Mouse (Mus musculus) right cerebral cortex, postnatal 4 days (tissue): ENCODE measurements at regions not wholly inside any gene's neighbourhood (a gene's known extent, or its start where the extent isn't known, plus 50 kb on each side); places are given as distances from the start of the nearest gene placed in this dataset.

ENCODE experiments used
- DNase-seq: peaks from one replicate; pipeline ENCODE4 v3.0.0-alpha.2; 2022

DNA sequence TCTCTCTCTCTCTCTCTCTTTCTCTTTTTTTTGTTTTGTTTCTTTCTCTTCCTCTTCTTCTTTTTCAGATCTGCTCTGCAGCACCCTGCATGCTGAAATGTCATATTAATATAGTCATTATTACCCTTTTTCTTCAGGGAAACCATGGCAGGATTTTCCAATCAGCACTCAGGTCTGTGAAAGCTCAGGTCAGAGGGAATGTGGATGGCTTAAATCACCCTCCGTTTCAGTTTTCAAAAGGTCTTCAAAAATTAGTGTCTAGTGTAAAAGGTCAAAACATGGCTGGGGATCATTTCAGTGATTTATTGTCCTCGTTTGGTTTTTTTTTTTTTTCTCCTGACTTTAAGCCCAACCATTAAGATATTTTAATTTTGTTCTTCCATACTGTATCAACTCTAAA, 261.5 kb downstream of the Nr2f2 start:
- no peak for DNase-seq

DNA sequence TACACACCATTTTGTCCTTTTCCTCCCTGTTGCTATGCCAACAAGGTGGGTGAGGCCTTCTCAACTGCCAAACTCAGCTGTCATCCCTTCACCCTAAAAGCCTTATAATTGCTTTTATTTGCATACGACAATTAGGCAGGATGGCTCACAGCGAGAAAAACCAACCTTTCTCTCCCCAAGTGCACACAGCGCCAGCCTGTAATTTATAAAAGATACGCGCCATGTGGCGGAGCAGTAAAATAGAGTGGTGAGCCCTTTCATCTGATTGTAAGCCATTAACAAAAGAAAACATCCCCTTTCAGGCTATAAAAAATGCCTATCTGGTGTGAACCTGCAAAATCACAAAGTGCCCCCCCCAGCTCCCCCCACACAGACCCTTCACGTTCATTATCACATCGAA, 262.0 kb downstream of the Nr2f2 start:
- DNase-seq = no peak

DNA sequence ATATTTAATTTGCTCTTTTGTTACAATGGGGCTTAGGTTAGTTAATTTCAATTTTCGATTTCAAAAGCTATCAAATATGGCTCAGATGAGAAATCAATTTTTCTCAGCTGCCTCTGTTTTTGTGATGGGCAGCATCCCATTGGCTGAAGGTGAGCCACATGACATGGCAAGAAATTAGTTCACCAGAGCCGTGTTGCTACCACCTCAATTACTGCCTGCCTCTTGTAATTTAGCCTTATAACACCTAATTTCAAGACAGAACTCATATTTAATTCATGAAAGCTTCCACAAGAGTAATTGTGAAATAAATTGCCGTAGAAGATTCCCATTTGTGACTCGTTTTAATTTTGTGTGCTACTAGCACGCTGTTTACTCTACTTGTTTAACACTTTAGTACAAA, 262.9 kb downstream of the Nr2f2 start:
- no peak for DNase-seq

DNA sequence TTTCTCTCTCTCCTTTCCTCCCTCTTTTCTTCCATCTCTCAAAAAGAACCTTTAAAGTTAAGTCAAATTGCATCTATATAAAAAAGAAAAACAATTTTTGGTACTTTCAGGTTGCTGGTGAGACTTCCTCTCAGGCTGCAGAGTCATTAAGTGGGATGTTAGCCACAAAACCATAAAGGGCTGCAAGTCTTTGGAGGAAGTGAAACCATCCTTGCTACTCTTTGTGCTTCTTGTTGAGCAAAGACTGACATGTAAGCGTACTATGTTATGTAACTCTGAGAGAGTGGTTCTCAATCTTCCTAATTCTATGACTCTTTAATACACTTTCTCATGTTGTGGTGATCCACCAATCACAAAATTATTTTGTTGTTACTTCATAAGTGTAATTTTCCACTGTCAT, 267.5 kb downstream of the Nr2f2 start:
- DNase-seq = no peak

DNA sequence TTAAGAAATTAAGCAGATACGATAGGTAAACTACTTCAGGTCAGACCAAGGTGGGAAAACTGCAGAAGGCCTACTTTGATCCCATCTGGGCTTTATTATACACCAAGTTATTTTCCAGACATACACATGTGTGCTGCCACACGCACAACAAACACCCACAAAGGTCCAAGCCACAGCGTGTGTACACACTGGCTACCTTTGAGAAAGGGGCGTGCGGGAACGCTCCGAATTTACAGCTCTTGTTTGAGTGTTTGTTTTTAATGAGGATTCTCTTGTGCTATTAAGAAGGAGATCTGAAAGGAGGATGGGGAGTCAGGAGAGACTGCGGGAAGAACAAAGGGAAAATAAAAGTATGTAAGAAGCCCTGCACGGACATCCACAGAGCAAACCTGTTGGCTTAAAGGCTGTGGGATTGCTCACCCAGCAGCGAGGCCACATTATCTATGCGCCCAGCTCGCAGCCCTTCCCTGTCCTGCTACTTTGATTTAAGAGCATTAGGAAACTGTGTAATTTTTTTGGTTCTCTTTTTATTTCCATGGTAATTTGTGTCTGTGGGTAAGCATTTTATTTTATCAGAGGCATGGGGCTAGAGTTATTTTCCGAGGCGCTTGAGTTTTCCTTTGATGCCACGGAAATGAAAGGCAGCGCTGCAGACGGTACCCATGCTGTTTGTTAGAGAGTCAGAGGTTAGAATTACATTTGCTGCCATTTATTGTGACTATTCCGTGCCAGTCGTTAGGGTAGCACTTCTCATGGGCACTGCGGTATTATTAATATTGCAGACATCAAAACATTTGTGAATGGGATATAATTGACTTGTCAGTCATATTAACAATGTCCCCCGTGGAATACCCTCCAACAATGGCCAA, 272.4 kb downstream of the Nr2f2 start:
- no peak for DNase-seq

DNA sequence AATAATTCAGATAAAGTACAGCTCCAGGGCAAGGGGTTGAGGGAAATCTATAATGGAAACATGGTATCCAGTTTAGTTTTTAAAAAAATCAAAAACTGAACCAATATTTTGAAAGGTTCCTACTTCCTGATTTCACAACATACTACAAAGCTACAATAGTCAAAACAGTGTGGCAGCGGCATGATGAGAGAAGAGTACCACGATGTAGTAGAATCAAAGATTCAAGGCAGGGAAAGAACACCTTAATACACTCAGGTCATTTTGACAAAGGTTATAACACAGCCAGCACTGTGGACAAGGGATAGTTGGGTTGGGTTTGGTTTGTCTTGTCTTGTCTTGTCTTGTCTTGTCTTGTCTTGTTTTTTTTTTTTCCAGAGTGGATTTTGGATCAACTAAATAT, 274.4 kb downstream of the Nr2f2 start:
- no peak for DNase-seq

DNA sequence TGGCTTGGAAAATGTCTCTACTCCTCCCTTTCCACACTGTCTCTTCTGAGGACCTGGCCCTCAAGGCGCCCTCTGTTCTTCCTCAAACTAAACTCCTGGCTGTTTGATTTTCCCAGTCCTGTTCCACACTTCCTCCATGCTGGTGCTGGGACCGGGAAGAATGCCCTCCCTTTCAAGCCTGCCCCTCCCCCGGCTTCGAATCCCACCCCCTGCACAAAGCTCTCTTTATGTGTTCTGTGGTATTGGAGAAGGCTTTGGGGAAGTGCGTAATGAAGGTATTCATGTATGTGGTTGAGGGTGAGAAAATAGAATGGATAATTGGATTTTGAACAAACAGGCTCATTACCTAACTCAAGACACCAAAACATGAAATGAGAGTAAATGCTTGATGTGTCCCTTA, 277.4 kb downstream of the Nr2f2 start:
- DNase-seq = no peak

DNA sequence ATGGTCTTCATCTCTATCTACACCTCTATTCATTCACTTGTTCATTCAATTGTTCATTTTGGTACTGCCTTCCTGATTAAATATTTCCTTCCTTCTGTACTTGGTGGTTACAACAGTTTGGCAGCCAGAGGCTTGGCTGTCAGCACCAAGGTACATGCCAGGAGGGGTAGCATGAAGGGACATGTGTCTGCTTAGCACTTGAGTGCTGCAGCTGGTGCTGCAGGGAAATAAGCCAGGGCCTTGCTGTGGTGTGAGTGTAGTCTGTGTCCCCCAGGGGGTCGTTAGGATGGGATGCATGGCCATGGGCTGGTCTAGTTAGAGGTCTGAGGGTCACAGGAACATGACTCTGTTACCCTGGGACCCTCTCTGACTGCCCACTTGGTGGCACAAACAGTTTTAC, 296.9 kb downstream of the Nr2f2 start:
- DNase-seq = no peak

DNA sequence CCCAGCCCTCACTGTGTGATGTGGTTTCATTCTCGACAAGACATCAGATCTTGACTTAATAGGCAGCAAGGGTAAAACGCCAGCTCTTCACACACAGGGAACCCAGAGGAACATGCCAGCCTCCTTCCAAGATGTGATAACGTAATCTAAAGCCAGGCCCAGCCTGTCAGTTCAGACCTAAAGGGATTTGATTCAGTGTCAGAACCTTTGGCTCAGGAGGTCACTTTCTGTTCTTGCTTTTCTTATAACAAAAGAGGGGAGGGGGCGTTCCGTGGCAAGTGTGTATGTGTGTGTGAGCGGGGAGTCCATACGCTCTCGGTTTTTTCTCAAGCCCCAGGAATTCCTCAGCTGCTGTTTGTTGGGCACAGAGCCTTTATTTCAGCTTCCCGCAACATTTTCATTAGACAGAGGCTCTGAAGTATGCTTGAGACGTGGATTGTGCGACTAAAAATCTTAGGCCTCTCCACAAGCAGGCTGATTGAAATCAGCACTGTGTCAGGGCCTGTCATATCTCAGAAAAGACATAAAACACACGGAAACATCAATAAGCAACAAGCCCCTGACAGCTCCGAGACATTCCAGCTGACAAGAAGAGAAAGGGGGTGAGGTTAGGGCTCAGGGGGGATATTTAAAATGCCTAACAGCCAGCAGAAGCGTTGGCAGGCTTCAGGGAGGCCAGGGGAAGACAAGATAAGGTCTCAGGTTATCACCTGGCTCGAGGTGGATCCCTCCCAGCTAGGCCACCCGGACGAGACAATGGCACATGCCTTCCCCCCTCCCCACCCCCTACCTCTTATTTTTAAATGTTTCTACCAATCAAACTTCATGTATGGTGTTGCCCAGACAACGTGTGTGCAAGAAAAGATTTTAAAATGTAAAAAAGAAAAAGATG, 298.5 kb downstream of the Nr2f2 start:
- peak; percentile 14 for DNase-seq

DNA sequence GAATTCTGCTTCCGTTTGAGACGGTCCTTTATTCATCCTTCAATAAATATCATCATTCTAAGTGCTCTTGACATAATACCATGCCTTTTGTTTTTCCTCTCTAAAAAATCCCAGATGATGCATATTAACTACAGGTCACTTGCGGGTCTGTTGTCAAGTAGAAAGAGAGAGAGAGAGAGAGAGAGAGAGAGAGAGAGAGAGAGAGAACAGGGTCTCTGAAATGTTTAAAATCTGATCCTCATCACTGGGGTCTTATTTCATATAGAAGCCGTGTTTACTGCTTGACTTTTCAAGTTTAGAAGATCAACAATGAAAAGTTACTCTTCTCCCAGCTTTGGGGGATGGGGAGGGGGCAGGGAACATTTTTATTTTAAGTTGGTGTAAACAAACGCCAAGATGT, 299.5 kb downstream of the Nr2f2 start:
- no peak for DNase-seq

DNA sequence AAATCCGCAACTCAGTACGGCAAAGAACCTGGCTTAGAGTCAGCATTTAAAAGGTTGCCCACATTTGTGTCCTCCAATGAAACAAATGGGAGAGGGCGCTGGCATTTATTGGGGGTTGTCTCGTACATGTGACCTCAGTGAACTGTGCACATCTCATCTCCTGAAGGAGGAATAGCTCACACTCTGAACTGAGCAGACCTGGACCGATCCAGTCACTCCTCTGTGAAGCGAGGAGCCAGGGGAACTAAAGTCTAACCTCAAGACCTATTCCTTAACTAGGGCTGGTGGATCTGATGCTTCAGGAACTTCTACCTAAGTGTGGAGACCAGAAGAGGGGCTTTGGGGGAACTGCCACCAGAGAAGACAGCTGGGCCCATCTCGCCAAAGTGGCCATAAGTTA, 300.1 kb downstream of the Nr2f2 start:
- DNase-seq = no peak

DNA sequence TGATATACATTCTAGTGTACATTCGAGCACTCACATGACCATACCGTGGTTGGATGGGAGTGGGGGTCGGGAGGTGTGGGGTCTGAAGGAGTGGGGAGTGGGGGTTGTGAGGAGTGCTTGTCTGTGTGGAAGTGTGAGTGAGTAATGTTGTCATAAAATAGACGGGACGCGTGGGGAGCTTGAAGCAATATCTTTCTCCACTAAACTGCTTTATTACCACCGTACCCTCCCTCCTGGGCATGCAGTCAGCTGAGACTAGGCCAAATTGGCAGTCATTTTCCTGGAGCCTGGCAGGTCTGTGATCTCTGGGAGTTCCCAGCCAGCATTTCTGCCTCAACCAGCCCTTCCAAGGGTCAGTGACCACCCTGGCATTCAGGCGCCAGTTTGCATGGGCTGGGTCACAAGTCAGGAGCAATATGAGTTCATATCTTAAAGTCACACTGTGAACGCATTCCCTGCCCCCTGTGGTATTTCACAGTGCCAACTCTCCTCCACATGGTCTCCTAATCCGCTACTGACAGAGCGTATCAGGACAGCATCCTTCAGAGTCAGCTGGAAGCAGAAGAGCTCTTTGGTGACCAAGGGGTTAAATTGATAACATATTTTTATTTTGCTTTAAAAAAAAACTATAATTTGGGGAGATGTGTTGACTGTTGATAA, 300.9 kb downstream of the Nr2f2 start:
- peak; percentile 13 for DNase-seq

DNA sequence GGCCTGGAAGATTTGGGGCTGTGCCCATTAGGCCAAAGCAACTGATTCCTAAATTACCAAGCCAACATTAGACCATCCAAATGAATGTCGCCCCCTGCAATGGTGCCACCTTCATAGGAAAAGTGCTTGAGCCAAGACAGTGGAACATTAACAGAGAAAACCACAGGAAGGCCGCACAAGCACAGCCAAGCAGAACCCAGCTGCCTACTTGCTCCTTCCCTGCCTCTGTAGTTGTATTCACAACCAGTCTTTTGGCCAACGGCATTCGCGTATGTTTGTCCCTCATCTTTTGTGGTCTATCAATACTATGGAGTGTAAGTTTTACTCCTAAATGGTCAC, 319.2 kb downstream of the Nr2f2 start:
- DNase-seq = no peak

DNA sequence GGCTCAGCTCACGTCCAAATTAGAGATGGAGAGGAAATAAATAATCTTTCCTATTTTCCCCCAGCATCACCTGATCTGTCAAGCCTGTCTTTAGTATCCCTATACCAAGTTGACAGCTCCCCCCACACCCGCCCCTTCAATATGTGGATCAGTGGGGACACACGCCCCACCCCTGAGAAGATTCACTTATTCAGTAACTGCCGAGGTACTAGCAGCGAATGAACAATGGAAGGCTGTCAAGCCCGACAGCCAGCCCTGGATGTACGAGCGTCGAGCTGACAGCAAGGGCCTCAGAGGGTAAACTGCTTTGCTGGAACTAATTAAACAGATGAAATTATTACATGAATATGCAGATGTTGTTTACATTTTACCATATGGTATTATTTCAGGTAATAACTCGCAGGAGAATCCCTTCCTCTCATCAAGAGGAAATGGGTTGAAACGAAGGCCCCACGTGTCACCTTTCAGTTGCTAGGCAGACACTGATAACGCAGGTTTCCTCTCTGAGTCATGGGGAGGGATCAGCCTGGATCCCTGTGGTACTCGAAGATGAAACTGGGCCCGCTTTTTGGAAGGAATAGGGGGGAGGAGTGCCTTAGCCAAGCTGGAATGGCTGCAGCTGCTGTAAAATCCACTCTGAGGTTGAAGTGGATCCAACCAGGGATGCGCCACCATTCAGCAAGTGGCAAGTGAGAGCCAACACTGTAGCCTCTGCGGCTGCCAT, 319.7 kb downstream of the Nr2f2 start:
- DNase-seq = no peak

DNA sequence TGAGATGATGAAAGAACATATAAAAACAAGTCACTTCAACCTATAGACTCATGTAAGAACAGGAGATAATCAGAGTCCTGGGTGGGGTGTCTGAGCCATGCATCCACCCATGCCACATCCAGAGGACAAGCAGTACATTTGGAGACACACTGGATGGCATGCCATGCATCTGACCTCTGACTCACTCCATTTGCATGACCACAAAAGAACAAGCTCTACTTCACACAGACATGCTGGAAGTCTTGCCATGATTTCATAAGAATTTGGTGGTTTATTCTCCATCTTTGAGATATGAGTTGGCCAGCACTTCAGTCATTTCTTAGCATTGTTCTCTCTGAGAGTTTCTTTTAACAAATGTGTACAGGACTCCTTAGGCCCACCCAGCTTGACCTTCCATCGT, 329.5 kb downstream of the Nr2f2 start:
- DNase-seq = no peak

DNA sequence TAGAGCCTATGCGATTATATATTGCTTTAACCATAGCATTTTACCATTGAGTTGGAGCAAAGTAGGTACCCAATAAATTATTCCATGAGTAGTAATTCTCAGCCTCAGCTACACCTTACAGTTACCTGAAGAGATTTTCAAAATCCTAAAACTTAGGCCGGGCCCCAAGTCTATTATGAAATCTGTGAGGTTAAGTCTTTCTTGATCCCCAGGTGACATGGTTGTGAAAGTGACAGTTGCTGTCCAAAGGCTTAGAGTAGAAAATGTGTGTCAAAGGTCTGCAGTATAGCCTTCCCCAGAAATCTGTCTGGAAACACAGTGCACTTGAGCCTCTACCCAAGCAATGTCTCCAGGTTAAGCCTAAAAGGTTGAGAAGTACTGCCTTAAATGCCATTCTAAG, 333.7 kb downstream of the Nr2f2 start:
- DNase-seq = no peak

DNA sequence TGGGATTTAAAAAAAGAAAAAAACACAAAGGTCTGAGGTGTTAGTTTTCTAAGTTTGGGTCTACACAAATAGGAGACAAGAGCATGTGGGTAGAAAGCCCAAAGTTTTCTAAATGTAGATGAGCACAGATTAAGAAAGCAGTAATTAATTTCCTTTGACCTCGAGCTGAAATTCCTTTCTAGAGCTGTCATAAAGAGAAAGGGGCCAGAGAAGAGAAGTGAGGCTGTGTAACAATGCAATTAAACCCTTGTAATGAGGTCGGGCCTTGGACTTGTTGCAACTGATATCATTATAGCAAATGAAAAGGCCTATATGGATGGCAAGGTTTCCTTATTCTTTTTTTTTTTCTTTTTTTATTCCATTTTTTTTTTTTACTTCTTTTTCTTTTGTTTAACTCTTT, 337.2 kb downstream of the Nr2f2 start:
- DNase-seq = no peak

DNA sequence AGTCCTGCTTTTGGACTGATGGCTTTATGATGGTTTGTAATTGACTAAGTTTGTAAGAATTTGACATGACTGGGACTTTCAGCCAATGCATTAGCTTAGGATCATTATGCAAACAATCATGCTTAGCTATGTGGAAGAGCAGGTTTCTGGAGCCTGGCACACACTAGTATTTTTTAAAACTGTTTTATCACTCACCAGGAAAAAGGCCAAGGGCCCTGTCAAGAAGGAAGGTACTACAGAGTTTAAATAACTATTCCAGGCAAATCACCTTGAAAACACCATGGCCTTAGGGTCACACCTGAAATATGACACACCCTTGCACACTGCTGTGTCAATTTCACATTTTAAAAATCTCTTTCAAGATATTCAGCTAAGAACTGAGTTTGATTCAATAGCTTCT, 341.0 kb downstream of the Nr2f2 start:
- DNase-seq = no peak

DNA sequence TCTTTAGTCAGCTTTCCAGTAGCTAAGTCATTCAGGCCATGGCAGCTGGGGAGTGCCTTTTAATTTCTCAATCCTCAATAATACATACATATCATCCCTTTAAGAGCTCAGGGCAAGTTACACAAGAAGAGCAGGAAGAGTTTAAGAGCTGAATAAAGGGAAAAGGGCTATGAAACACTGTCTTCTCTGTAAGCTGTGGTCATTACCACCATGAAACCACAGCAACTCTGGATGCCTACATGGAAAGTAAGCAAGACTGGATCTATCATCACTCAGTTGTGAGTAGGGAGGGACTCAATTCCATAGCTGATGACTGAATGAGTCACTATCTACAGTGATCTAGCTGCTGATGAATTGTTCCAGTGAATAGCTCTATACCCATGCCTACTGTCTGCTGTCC, 349.9 kb downstream of the Nr2f2 start:
- DNase-seq = no peak

DNA sequence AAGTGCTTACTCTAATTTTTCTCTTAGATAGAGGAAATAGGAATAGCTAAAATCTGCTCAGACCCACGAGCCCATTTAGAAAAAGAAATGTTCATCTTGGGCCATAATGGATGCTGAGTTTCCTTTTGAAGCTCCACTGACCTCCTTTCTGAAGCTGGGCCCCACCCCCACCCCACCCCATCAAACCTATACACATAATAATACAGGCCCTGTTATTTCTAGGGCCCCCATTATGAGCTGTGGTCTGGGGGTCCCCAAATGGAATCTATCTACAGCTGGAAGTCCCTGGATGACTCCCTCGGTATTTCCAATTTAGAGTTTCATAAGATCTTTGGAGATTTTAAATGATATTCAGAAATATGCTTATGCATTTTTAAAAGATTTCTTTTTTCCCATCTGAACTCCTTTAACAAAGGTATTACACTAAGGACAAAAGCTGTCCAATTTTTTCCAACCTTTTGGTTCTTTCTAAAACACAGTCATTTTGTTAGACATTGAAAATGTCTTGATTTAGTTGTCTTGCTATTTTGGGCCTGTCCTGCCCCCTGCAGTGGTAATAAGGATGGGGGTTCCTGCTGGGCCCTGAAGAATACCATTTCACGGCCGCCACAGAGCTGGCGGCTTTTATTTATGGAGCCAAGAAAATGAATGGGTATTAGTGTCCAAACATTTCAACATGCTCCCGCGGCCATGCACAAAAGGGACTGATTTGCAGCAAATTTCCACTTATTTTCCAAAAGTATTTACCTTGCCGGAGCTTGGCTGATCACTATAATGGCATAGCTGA, 363.1 kb downstream of the Nr2f2 start:
- DNase-seq = no peak

DNA sequence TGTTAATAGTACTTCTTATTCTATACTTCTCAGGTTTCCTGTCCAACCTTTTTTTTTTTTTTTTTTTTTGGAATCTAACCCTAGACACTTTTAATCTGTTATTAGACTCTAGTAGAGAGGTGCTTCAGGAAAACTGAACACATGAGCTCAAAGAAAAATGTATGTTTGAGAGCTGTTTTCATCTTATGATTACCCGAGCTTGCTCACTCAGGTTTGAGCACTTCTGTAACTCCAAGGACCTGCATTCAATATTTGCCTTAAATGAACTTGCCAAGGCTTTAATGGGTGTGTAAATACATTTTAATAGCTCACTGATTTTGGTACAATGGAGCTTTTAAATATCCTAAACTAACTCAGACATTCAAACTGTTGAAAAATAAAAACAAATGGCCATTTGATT, 367.8 kb downstream of the Nr2f2 start:
- no peak for DNase-seq
